Mouse (Mus musculus) neutrophil, adult 59 days (primary cell): ENCODE data around the gene Lad1. TPM values are rescaled to one million over a fixed set of nuclear protein-coding genes. Genes with fewer than 3 reads are reported as not detected.

ENCODE experiments used
- total RNA-seq, 2 experiments: library from RNA; stranded (reverse); gene quantifications; 1 replicate in 1 of 2; 2 replicates in 1 of 2; pipeline ENCODE4 v1.2.4; 2023

Lad1 gene
- not detected for total RNA-seq

GRCm38 (mm10) chr1:135818481-135819086 is at the start of gene Lad1:
Gene Lad1, plus strand, starts transcription at chr1:135818598.

GRCm38 (mm10) chr1:135778780-135779535 is 39.4 kb upstream of the Lad1 start, which contains the start of gene Tnni1:
Gene Tnni1, plus strand, starts transcription at chr1:135779434.

GRCm38 (mm10) chr1:135835716-135836483 is 17.5 kb downstream of the Lad1 start, which contains the start of gene Tnnt2:
Gene Tnnt2, plus strand, starts transcription at chr1:135836354.

Other genes starting within 250 kb of the Lad1 start
- gene Nav1, start 211.3 kb upstream of the Lad1 start, total RNA-seq, result 10 to 100 TPM; 16.5 to 24.9 TPM
- 10 to 100 TPM; 39.8 to 45.6 TPM for gene Csrp1, start 98.5 kb upstream of the Lad1 start, total RNA-seq
- not detected for gene Phlda3, start 52.5 kb upstream of the Lad1 start, total RNA-seq
- gene Tnni1, start 39.2 kb upstream of the Lad1 start, total RNA-seq, result not detected
- gene Tnnt2, start 17.8 kb downstream of the Lad1 start, total RNA-seq, result not detected
- gene Pkp1, start 100.6 kb downstream of the Lad1 start, total RNA-seq, result not detected
- not detected for gene Igfn1, start 187.7 kb downstream of the Lad1 start, total RNA-seq
- gene Tmem9, start 189.6 kb downstream of the Lad1 start, total RNA-seq, result 1 to 10 TPM; 1.5 to 4.4 TPM
- not detected for gene Ascl5, start 232.2 kb downstream of the Lad1 start, total RNA-seq
- gene Cacna1s, start 234.2 kb downstream of the Lad1 start, total RNA-seq, result under 1 TPM in 1 of 2 experiments, not detected in 1; 0.76 TPM